Mouse (Mus musculus): ENCODE data around the gene Spon2. TPM values are rescaled to one million over a fixed set of nuclear protein-coding genes. Genes with fewer than 3 reads are reported as not detected.

Spon2 gene
- polyA plus RNA-seq, 1 experiment from 2014 or later: 19.7 TPM

- 77% methylated on average over 3 of the region's 3 CpGs for WGBS (ENCODE audit: insufficient replicate concordance)
- ATAC-seq: no peak
- H3K4me1 ChIP-seq (ENCODE audit: insufficient read depth): no peaks in the 10 kb centered on the region
Measured at GRCm38 (mm10) chr5:33239934-33240333, 21.7 kb upstream of the Spon2 start.

DNA sequence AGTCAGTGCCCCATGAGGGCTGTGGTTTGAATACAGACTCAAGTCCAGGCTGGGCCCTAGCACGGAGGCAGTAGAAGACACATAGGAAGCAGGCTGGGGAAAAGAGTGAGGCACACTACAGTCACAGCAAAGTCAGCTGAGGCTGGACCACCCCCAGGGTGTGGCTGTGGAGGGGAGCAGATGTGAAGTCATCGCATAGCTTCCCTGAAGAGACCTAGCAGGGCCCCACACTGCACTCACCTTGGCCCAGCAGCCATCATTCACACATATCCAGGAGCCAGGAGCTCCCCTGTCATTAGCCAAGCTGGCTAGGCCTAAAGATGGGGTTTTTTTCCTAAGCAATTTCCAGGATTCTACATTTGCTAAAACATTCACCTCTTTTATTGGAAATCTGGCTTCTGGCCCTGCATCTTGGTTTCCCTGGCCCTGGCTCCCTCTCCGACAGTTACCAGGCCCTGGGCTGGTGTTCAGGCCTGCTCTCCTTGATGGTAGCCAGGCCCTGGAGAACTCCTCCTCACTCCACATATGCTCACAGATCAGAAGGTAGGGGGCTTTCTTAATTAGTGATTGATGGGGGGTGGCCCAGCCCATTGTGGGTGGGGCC lies 21.0 kb upstream of the Spon2 start:
- TF ChIP-seq EP300 (IDR thresholded peaks at IDR 0.05; ENCODE audit: low read depth): no peak
- no peak for TF ChIP-seq CTCF (IDR thresholded peaks at IDR 0.05; ENCODE audit: low read depth)
- no peak overlapping the region for H3K4me2 ChIP-seq (ENCODE audit: low read depth, low read length)
- no peaks in the 10 kb centered on the region for H3K4me1 ChIP-seq (ENCODE audit: insufficient read depth)
- no peak overlapping the region for H3K27ac ChIP-seq (ENCODE audit: low read depth)
- no peaks in the 10 kb centered on the region for H3K9me3 ChIP-seq (ENCODE audit: low read length)
- no peak overlapping the region for H3K9ac ChIP-seq (replicated peaks)
- WGBS (ENCODE audit: insufficient replicate concordance): 65% methylated on average over 3 of the region's 3 CpGs
- DNase-seq (no peak), ATAC-seq (no peak)
- no peaks in the 10 kb centered on the region for H3K36me3 ChIP-seq (replicated peaks; ENCODE audit: insufficient read depth, low read length)
- H3K4me3 ChIP-seq (ENCODE audit: low read depth, low read length): no peak overlapping the region
- no peaks in the 10 kb centered on the region for H3K27me3 ChIP-seq (ENCODE audit: insufficient read depth, low read length)

More at GRCm38 (mm10) chr5:33239934-33240333, 21.7 kb upstream of the Spon2 start:
- DNase-seq: no peak
- no peak overlapping the region for H3K4me2 ChIP-seq (ENCODE audit: low read depth, low read length)
- no peaks in the 10 kb centered on the region for H3K27me3 ChIP-seq (ENCODE audit: insufficient read depth, low read length)
- no peak overlapping the region for H3K27ac ChIP-seq (ENCODE audit: low read depth)
- no peaks in the 10 kb centered on the region for H3K9me3 ChIP-seq (ENCODE audit: low read length)
- H3K4me3 ChIP-seq (ENCODE audit: low read depth, low read length): no peak overlapping the region
- no peaks in the 10 kb centered on the region for H3K36me3 ChIP-seq (replicated peaks; ENCODE audit: insufficient read depth, low read length)
- TF ChIP-seq CTCF (IDR thresholded peaks at IDR 0.05; ENCODE audit: low read depth) (no peak), EP300 (IDR thresholded peaks at IDR 0.05; ENCODE audit: low read depth) (no peak)
- no peak overlapping the region for H3K9ac ChIP-seq (replicated peaks)

GRCm38 (mm10) chr5:33238256-33238645 lies 20.0 kb upstream of the Spon2 start:
- Histone ChIP-seq H3K36me3 (replicated peaks; ENCODE audit: insufficient read depth, low read length) (no peaks in the 10 kb centered on the region), H3K27ac (ENCODE audit: low read depth) (no peak overlapping the region), H3K4me3 (ENCODE audit: low read depth, low read length) (no peak overlapping the region), H3K4me2 (ENCODE audit: low read depth, low read length) (no peak overlapping the region), H3K9me3 (ENCODE audit: low read length) (no peaks in the 10 kb centered on the region), H3K27me3 (ENCODE audit: insufficient read depth, low read length) (no peaks in the 10 kb centered on the region), H3K4me1 (ENCODE audit: insufficient read depth) (no peaks in the 10 kb centered on the region), H3K9ac (replicated peaks) (no peak overlapping the region)
- TF ChIP-seq EP300 (IDR thresholded peaks at IDR 0.05; ENCODE audit: low read depth): no peak
- no peak for TF ChIP-seq CTCF (IDR thresholded peaks at IDR 0.05; ENCODE audit: low read depth)
- WGBS (ENCODE audit: insufficient replicate concordance): 42% methylated on average over 3 of the region's 3 CpGs
- DNase-seq (no peak), ATAC-seq (no peak)

GRCm38 (mm10) chr5:33237600-33238255 lies 19.5 kb upstream of the Spon2 start:
- Histone ChIP-seq H3K4me2 (ENCODE audit: low read depth, low read length) (no peak overlapping the region), H3K27me3 (ENCODE audit: insufficient read depth, low read length) (no peaks in the 10 kb centered on the region), H3K27ac (ENCODE audit: low read depth) (no peak overlapping the region), H3K9ac (replicated peaks) (no peak overlapping the region), H3K36me3 (replicated peaks; ENCODE audit: insufficient read depth, low read length) (no peaks in the 10 kb centered on the region), H3K9me3 (ENCODE audit: low read length) (no peaks in the 10 kb centered on the region), H3K4me1 (ENCODE audit: insufficient read depth) (no peaks in the 10 kb centered on the region), H3K4me3 (ENCODE audit: low read depth, low read length) (no peak overlapping the region)
- 83% methylated on average over 11 of the region's 11 CpGs for WGBS (ENCODE audit: insufficient replicate concordance)
- no peak for TF ChIP-seq CTCF (IDR thresholded peaks at IDR 0.05; ENCODE audit: low read depth)
- no peak for TF ChIP-seq EP300 (IDR thresholded peaks at IDR 0.05; ENCODE audit: low read depth)
- ATAC-seq: no peak
- DNase-seq: no peak

DNA sequence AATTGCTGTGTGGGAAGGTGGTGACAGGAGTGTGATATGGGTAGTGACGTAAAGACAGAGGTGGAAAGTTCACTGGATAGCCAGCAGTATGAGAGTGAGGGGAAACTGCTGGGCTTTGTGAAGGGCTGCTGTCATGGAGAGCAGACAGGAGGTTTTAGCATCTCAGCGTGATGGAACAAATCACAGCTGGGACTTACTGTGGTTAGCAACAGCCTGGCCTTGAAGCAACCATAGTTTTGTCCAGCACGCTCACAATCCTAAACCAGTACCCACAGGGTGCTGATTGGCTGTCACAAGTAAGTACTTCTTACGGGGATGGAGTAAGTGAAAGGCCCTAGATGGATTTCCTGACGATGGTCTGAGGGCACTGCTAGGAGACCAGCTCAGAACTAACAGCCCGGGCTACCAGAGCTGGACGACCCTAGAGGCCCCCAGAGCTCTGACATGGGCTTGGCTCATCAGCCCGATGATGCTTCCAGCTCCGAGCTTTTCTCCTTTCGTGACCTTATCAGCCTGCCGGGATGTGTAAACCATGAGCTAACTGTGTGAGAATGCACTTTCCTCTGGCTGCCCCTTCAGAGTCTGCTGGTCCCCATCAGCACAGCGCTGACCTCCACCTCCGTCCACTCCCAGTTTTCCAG lies 16.3 kb upstream of the Spon2 start:
- 52% methylated on average over 13 of the region's 13 CpGs for WGBS (ENCODE audit: insufficient replicate concordance)
- Histone ChIP-seq H3K9ac (replicated peaks) (no peak overlapping the region), H3K4me3 (ENCODE audit: low read depth, low read length) (no peak overlapping the region), H3K4me1 (ENCODE audit: insufficient read depth) (no peaks in the 10 kb centered on the region), H3K9me3 (ENCODE audit: low read length) (no peaks in the 10 kb centered on the region), H3K27me3 (ENCODE audit: insufficient read depth, low read length) (no peaks in the 10 kb centered on the region), H3K27ac (ENCODE audit: low read depth) (no peak overlapping the region), H3K4me2 (ENCODE audit: low read depth, low read length) (no peak overlapping the region), H3K36me3 (replicated peaks; ENCODE audit: insufficient read depth, low read length) (no peaks in the 10 kb centered on the region)
- DNase-seq: no peak
- TF ChIP-seq CTCF (IDR thresholded peaks at IDR 0.05; ENCODE audit: low read depth) (no peak), EP300 (IDR thresholded peaks at IDR 0.05; ENCODE audit: low read depth) (no peak)
- no peak; the same call in 1 of the 2 replicates for ATAC-seq

GRCm38 (mm10) chr5:33232791-33233190 lies 14.5 kb upstream of the Spon2 start:
- no peak overlapping the region for H3K4me2 ChIP-seq (ENCODE audit: low read depth, low read length)
- WGBS (ENCODE audit: insufficient replicate concordance): 73% methylated on average over 5 of the region's 5 CpGs
- no peaks in the 10 kb centered on the region for H3K9me3 ChIP-seq (ENCODE audit: low read length)
- ATAC-seq: no peak
- no peak overlapping the region for H3K9ac ChIP-seq (replicated peaks)
- DNase-seq: no peak
- TF ChIP-seq CTCF (IDR thresholded peaks at IDR 0.05; ENCODE audit: low read depth) (no peak), EP300 (IDR thresholded peaks at IDR 0.05; ENCODE audit: low read depth) (no peak)
- H3K36me3 ChIP-seq (replicated peaks; ENCODE audit: insufficient read depth, low read length): no peaks in the 10 kb centered on the region
- no peaks in the 10 kb centered on the region for H3K27me3 ChIP-seq (ENCODE audit: insufficient read depth, low read length)
- no peak overlapping the region for H3K27ac ChIP-seq (ENCODE audit: low read depth)
- H3K4me1 ChIP-seq (ENCODE audit: insufficient read depth): no peaks in the 10 kb centered on the region
- no peak overlapping the region for H3K4me3 ChIP-seq (ENCODE audit: low read depth, low read length)
